Mouse (Mus musculus) embryonic facial prominence, embryonic 15.5 days (tissue): ENCODE measurements around the gene Zdhhc24. TPM values are rescaled to one million over a fixed set of nuclear protein-coding genes. Genes with fewer than 3 reads are reported as not detected.

Source experiments
- ATAC-seq: fragments of 200-750 bp; cut with Nextera tagmentation; 2 replicates; pipeline ENCODE4 v1.8.0; 2017; ENCODE audit warnings: low read depth, moderate TSS enrichment; ENCODE audit not compliant: insufficient number of reproducible peaks, low FRiP score, low TSS enrichment
- H3K27ac ChIP-seq: fragments of 300-500 bp; sonication (generic); replicated peaks from 2 replicates; pipeline ENCODE4 v1.5.1; 2015; ENCODE audit warnings: mild to moderate bottlenecking, inconsistent platforms
- H3K27me3 ChIP-seq: fragments of 300-500 bp; sonication (generic); 2 replicates; pipeline ENCODE4 v1.6.1; 2015; ENCODE audit warnings: inconsistent platforms
- H3K36me3 ChIP-seq: fragments of 300-500 bp; sonication (generic); 2 replicates; pipeline ENCODE4 v1.6.1; 2015; ENCODE audit warnings: mild to moderate bottlenecking, inconsistent platforms
- H3K4me1 ChIP-seq: fragments of 300-500 bp; sonication (generic); 2 replicates; pipeline ENCODE4 v1.6.1; 2015; ENCODE audit warnings: inconsistent platforms
- H3K4me2 ChIP-seq: fragments of 300-500 bp; sonication (generic); replicated peaks from 2 replicates; pipeline ENCODE4 v1.6.1; 2015; ENCODE audit warnings: mild to moderate bottlenecking, inconsistent platforms
- H3K4me3 ChIP-seq: fragments of 300-500 bp; sonication (generic); replicated peaks from 2 replicates; pipeline ENCODE4 v1.5.1; 2015; ENCODE audit warnings: mild to moderate bottlenecking, inconsistent platforms
- H3K9ac ChIP-seq: fragments of 300-500 bp; sonication (generic); 2 replicates; pipeline ENCODE4 v1.6.1; 2015; ENCODE audit warnings: inconsistent platforms
- H3K9me3 ChIP-seq: fragments of 300-500 bp; sonication (generic); replicated peaks from 2 replicates; pipeline ENCODE4 v1.6.1; 2016; ENCODE audit warnings: inconsistent platforms
- WGBS: fragments of 180-500 bp; shearing (Covaris S2); methylation state at CpG from one replicate; pipeline ENCODE4 v1.1.7; 2015; 5-methylcytosine and 5-hydroxymethylcytosine counted together
- polyA plus RNA-seq: library from polyadenylated mRNA; unstranded; fragments of >200 nt; fragmentation: Nextera tagmentation; extraction: Ambion mirVana; gene quantifications from 2 replicates; pipeline ENCODE4 v1.2.1, GENCODE M21; 2015

Gene Zdhhc24
- polyA plus RNA-seq, 1 experiment from 2014 or later: 14.9 TPM

GRCm38 (mm10) chr19:4877785-4878184, 683 bp upstream of the Zdhhc24 start, which contains the start of gene Actn3:
Gene Actn3 (minus strand): TSS chr19:4877909.
- H3K4me3 ChIP-seq: peak within 1 kb of the TSS; percentile 82
- H3K4me1 ChIP-seq: peaks cover 23% of the 10 kb centered on the region
- H3K9ac ChIP-seq: peak within 1 kb of the TSS; percentile 91
- peak within 1 kb of the TSS; percentile 94 for H3K4me2 ChIP-seq
- H3K9me3 ChIP-seq: no peaks in the 10 kb centered on the region
- no peaks in the 10 kb centered on the region for H3K27me3 ChIP-seq
- peak within 1 kb of the TSS; percentile 78 for H3K27ac ChIP-seq
- H3K36me3 ChIP-seq: peaks cover 2% of the 10 kb centered on the region; the same call in 1 of the 2 replicates
- ATAC-seq: peak; percentile 25; the same call in 1 of the 2 replicates
- WGBS: 2% methylated on average over 17 of the region's 17 CpGs

- no peak overlapping the region for H3K27ac ChIP-seq
- WGBS: 44% methylated on average over 10 of the region's 10 CpGs
- H3K4me1 ChIP-seq: peaks cover 23% of the 10 kb centered on the region
- H3K27me3 ChIP-seq: no peaks in the 10 kb centered on the region
- H3K9ac ChIP-seq: peak overlapping the region; percentile 91
- H3K9me3 ChIP-seq: no peaks in the 10 kb centered on the region
- peak overlapping the region; percentile 82 for H3K4me3 ChIP-seq
- ATAC-seq: no peak
- peaks cover 11% of the 10 kb centered on the region for H3K36me3 ChIP-seq
- peak overlapping the region; percentile 94 for H3K4me2 ChIP-seq
These were observed 846 bp downstream of the Zdhhc24 start for GRCm38 (mm10) chr19:4879324-4879703.

- WGBS: 83% methylated on average over 4 of the region's 4 CpGs
- H3K4me3 ChIP-seq: no peak overlapping the region
- ATAC-seq: no peak
These were observed 5.5 kb downstream of the Zdhhc24 start for GRCm38 (mm10) chr19:4883961-4884360.

GRCm38 (mm10) chr19:4889791-4890190, 11.3 kb downstream of the Zdhhc24 start:
- H3K4me1 ChIP-seq: no peaks in the 10 kb centered on the region
- no peaks in the 10 kb centered on the region for H3K9me3 ChIP-seq
- no peak overlapping the region for H3K4me2 ChIP-seq
- H3K36me3 ChIP-seq: peaks cover 13% of the 10 kb centered on the region
- no peak overlapping the region for H3K9ac ChIP-seq
- no peaks in the 10 kb centered on the region for H3K27me3 ChIP-seq
- H3K27ac ChIP-seq: no peak overlapping the region
- WGBS: 79% methylated on average over 10 of the region's 10 CpGs
- ATAC-seq: no peak
- no peak overlapping the region for H3K4me3 ChIP-seq

More at GRCm38 (mm10) chr19:4883961-4884360, 5.5 kb downstream of the Zdhhc24 start:
- H3K36me3 ChIP-seq: peaks cover 11% of the 10 kb centered on the region
- no peaks in the 10 kb centered on the region for H3K9me3 ChIP-seq
- H3K27me3 ChIP-seq: no peaks in the 10 kb centered on the region
- no peak overlapping the region for H3K27ac ChIP-seq
- peaks cover 6% of the 10 kb centered on the region; the same call in 1 of the 2 replicates for H3K4me1 ChIP-seq
- no peak overlapping the region for H3K4me2 ChIP-seq
- no peak overlapping the region for H3K9ac ChIP-seq

- H3K9ac ChIP-seq: no peak overlapping the region
- no peaks in the 10 kb centered on the region for H3K9me3 ChIP-seq
- ATAC-seq: no peak
- WGBS: 70% methylated on average over 3 of the region's 3 CpGs
- H3K4me1 ChIP-seq: no peaks in the 10 kb centered on the region
- H3K4me2 ChIP-seq: no peak overlapping the region
- no peak overlapping the region for H3K27ac ChIP-seq
- peaks cover 13% of the 10 kb centered on the region for H3K36me3 ChIP-seq
- no peaks in the 10 kb centered on the region for H3K27me3 ChIP-seq
- H3K4me3 ChIP-seq: no peak overlapping the region
These were observed 13.3 kb downstream of the Zdhhc24 start for GRCm38 (mm10) chr19:4891798-4892197.

- WGBS: 56% methylated on average over 21 of the region's 21 CpGs
- Histone ChIP-seq H3K4me3 (no peak overlapping the region), H3K4me1 (no peaks in the 10 kb centered on the region), H3K4me2 (no peak overlapping the region), H3K9me3 (no peaks in the 10 kb centered on the region), H3K27me3 (no peaks in the 10 kb centered on the region), H3K36me3 (peaks cover 15% of the 10 kb centered on the region), H3K9ac (no peak overlapping the region), H3K27ac (no peak overlapping the region)
- ATAC-seq: no peak
These were observed 18.5 kb downstream of the Zdhhc24 start for GRCm38 (mm10) chr19:4896780-4897520.

- Histone ChIP-seq H3K4me2 (no peak overlapping the region), H3K9me3 (no peaks in the 10 kb centered on the region), H3K36me3 (peaks cover 17% of the 10 kb centered on the region), H3K27ac (no peak overlapping the region), H3K9ac (no peak overlapping the region), H3K4me3 (no peak overlapping the region), H3K27me3 (no peaks in the 10 kb centered on the region), H3K4me1 (no peaks in the 10 kb centered on the region)
- ATAC-seq: no peak
- WGBS: 56% methylated on average over 9 of the region's 9 CpGs
These were observed 20.5 kb downstream of the Zdhhc24 start for GRCm38 (mm10) chr19:4898972-4899371.

- Histone ChIP-seq H3K9ac (no peak overlapping the region), H3K36me3 (peaks cover 17% of the 10 kb centered on the region), H3K4me1 (no peaks in the 10 kb centered on the region), H3K27ac (no peak overlapping the region), H3K4me2 (no peak overlapping the region), H3K9me3 (no peaks in the 10 kb centered on the region), H3K27me3 (no peaks in the 10 kb centered on the region), H3K4me3 (no peak overlapping the region)
- 61% methylated on average over 3 of the region's 3 CpGs for WGBS
- ATAC-seq: no peak
These were observed 21.4 kb downstream of the Zdhhc24 start for GRCm38 (mm10) chr19:4899888-4900287.

- Histone ChIP-seq H3K9ac (peak within 1 kb of the TSS; percentile 47; the same call in 1 of the 2 replicates), H3K4me3 (peak within 1 kb of the TSS; percentile 71), H3K4me1 (peaks cover 6% of the 10 kb centered on the region), H3K27ac (no peak within 1 kb of the TSS), H3K27me3 (no peaks in the 10 kb centered on the region), H3K36me3 (peaks cover 50% of the 10 kb centered on the region), H3K9me3 (no peaks in the 10 kb centered on the region), H3K4me2 (peak within 1 kb of the TSS; percentile 63)
- peak; percentile 44; the same call in 1 of the 2 replicates for ATAC-seq
- WGBS: 8% methylated on average over 31 of the region's 31 CpGs
These were observed 27.7 kb downstream of the Zdhhc24 start, which contains the start of gene Bbs1 for GRCm38 (mm10) chr19:4905979-4906794. Gene Bbs1 (minus strand): TSS chr19:4906628.

- H3K4me2 ChIP-seq: no peak overlapping the region
- H3K27me3 ChIP-seq: no peaks in the 10 kb centered on the region
- peaks cover 58% of the 10 kb centered on the region for H3K36me3 ChIP-seq
- no peak overlapping the region for H3K9ac ChIP-seq
- ATAC-seq: no peak
- peaks cover 6% of the 10 kb centered on the region for H3K4me1 ChIP-seq
- no peak overlapping the region for H3K4me3 ChIP-seq
- H3K9me3 ChIP-seq: no peaks in the 10 kb centered on the region
- no peak overlapping the region for H3K27ac ChIP-seq
- 83% methylated on average over 4 of the region's 4 CpGs for WGBS
These were observed 29.6 kb downstream of the Zdhhc24 start for GRCm38 (mm10) chr19:4908107-4908506.

- 92% methylated on average over 7 of the region's 7 CpGs for whole genome bisulfite sequencing
- no peak for ATAC-seq
- Histone ChIP-seq H3K9ac (no peak overlapping the region), H3K4me1 (peaks cover 6% of the 10 kb centered on the region), H3K9me3 (no peaks in the 10 kb centered on the region), H3K4me3 (no peak overlapping the region), H3K4me2 (no peak overlapping the region), H3K36me3 (peaks cover 68% of the 10 kb centered on the region), H3K27ac (no peak overlapping the region), H3K27me3 (no peaks in the 10 kb centered on the region)
These were observed 30.9 kb downstream of the Zdhhc24 start for GRCm38 (mm10) chr19:4909376-4909775.
